Mouse (Mus musculus): Measurements from ENCODE around the gene Bcas3.

- TF ChIP-seq EP300 (IDR thresholded peaks at IDR 0.05) (no peak), CTCF (IDR thresholded peaks at IDR 0.05) (no peak)
Observed at GRCm38 (mm10) chr11:85383975-85384821, 31.2 kb downstream of the Bcas3 start.
